Mouse (Mus musculus) cortical plate, adult 2 months (tissue): ENCODE measurements at regions not wholly inside any gene's neighbourhood (a gene's known extent, or its start where the extent isn't known, plus 50 kb on each side); places are given as distances from the start of the nearest gene placed in this dataset.

Experiments used
- H3K27ac ChIP-seq: fragments of 200-500 bp; 2 replicates; pipeline ENCODE4 v1.5.1; 2012; ENCODE audit warnings: low read length, control low read depth, inconsistent platforms; ENCODE audit not compliant: insufficient read depth
- H3K4me1 ChIP-seq: fragments of 200-500 bp; 2 replicates; pipeline ENCODE4 v1.6.1; 2011; ENCODE audit warnings: low read length; ENCODE audit not compliant: control insufficient read depth, insufficient read depth
- H3K4me3 ChIP-seq: fragments of 200-500 bp; 2 replicates; pipeline ENCODE4 v1.5.1; 2011; ENCODE audit warnings: mild to moderate bottlenecking, low read length, control low read depth; ENCODE audit not compliant: insufficient read depth
- CTCF ChIP-seq: fragments of 200-500 bp; IDR thresholded peaks from 2 replicates; pipeline ENCODE4 v1.5.1; 2011; ENCODE audit warnings: mild to moderate bottlenecking, control low read depth, low read length; ENCODE audit not compliant: insufficient read depth; ENCODE audit errors: extremely low read depth
- POLR2A ChIP-seq: fragments of 200-500 bp; IDR thresholded peaks from 2 replicates; pipeline ENCODE4 v1.6.1; 2011; ENCODE audit warnings: mild to moderate bottlenecking, low read length, control low read depth; ENCODE audit not compliant: insufficient read depth; ENCODE audit errors: extremely low read depth

- TF ChIP-seq CTCF (no peak), POLR2A (no peak)
- Histone ChIP-seq H3K4me3 (no peak overlapping the region), H3K4me1 (no peaks in the 10 kb centered on the region), H3K27ac (no peak overlapping the region)
Observed at GRCm38 (mm10) chr17:14578194-14578593, 115.8 kb downstream of the Thbs2 start.

- Histone ChIP-seq H3K27ac (no peak overlapping the region), H3K4me3 (no peak overlapping the region), H3K4me1 (no peaks in the 10 kb centered on the region)
- no peak for TF ChIP-seq POLR2A
- no peak for TF ChIP-seq CTCF
Observed at GRCm38 (mm10) chr17:14576159-14576558, 117.9 kb downstream of the Thbs2 start.

- Histone ChIP-seq H3K4me3 (no peak overlapping the region), H3K27ac (no peak overlapping the region), H3K4me1 (no peaks in the 10 kb centered on the region)
- no peak for TF ChIP-seq POLR2A
- TF ChIP-seq CTCF, result no peak
Observed at GRCm38 (mm10) chr17:14571143-14571542, 122.9 kb downstream of the Thbs2 start.

- no peak for TF ChIP-seq POLR2A
- no peak for TF ChIP-seq CTCF
- Histone ChIP-seq H3K4me3 (no peak overlapping the region), H3K4me1 (no peaks in the 10 kb centered on the region), H3K27ac (no peak overlapping the region)
Observed at GRCm38 (mm10) chr17:14570266-14570775, 123.7 kb downstream of the Thbs2 start.

DNA sequence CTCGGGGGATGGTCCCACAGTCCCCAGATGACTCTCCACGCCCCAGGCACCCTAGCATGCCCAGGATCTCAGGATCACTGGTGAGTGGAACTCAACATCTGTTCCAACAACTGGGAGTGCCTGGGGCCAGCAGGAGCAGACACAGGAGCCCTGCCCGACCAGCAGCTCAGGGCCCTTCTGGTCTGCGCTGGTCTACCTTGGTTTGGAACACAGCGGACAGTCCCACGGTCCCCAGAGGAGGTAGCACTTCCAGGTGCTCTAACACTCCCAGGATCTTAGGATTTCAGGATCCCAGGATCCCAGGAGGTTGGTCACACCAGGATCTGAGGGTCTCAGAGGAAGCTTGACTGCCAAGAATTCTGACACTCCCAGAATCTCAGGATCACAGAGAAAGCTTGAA lies 131.8 kb downstream of the Thbs2 start:
- TF ChIP-seq CTCF, result no peak
- Histone ChIP-seq H3K4me3 (no peak overlapping the region), H3K4me1 (no peaks in the 10 kb centered on the region), H3K27ac (no peak overlapping the region)

- H3K4me3 ChIP-seq, result no peak overlapping the region
- no peak overlapping the region for H3K27ac ChIP-seq
- peaks cover 3% of the 10 kb centered on the region; the same call in 1 of the 2 replicates for H3K4me1 ChIP-seq
- TF ChIP-seq CTCF, result no peak
- no peak for TF ChIP-seq POLR2A
Observed at GRCm38 (mm10) chr17:14557214-14557613, 136.8 kb downstream of the Thbs2 start.

DNA sequence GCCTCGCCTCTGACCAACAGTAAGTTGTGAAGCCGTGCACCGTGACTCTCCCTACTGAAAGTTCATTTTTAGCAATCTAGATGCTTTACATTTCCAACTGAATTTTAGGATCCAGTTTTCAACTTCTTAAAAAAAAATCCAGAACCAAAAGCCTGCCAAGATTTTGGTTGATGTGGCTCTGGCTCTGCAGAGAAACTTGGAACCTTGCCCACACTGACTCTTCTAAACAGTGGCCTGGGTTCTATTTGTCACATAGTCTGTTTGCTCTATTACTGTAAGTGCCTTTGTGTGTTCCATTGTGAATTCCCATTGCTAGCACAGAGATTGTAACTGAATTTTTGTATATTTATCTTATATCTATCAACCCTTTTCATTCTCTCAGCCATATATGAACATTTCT lies 140.8 kb downstream of the Thbs2 start:
- H3K27ac ChIP-seq, result no peak overlapping the region
- peaks cover 3% of the 10 kb centered on the region; the same call in 1 of the 2 replicates for H3K4me1 ChIP-seq
- H3K4me3 ChIP-seq, result no peak overlapping the region
- TF ChIP-seq CTCF (no peak), POLR2A (no peak)

DNA sequence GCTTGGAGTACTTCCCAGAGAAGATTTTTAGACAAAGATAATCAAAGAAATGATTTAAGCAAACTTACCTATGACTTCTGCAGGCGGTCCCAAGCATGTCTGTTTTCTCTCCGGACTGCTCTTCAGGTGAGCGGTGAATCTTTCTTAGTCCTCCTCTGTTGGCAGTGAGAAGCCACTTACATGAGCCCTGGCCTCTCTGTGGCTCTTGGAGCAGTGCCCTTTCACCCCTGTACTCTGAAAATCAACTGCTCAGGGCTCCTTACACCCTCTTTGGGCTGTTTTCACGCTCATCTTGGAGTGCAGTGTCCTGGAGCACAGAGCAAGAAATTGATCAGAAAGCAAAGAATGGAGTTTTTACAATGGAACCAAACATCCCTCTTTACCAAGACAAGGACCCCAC lies 142.0 kb downstream of the Thbs2 start:
- no peak overlapping the region for H3K27ac ChIP-seq
- peaks cover 3% of the 10 kb centered on the region; the same call in 1 of the 2 replicates for H3K4me1 ChIP-seq
- TF ChIP-seq POLR2A, result no peak
- no peak for TF ChIP-seq CTCF
- H3K4me3 ChIP-seq, result no peak overlapping the region

DNA sequence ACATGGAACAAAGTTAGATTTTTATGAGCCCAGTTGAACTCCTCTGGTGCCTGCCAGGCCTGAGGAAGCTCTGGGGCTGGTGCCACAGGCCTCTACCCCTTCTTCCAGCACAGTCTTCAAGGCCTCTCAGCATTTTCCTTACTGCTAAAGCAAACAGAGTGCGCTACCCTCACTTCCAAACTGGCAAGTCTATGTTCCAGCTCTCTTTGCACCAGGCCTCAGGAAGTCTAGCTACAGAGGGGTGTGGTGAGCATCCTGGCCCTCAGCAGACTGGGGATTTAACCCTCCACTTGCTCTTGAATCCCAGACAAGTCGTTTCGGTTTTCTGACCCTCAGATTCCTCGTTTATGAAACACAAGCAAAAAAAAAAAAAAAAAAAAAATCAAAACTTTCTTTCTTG lies 142.4 kb downstream of the Thbs2 start:
- TF ChIP-seq CTCF, result no peak
- TF ChIP-seq POLR2A, result no peak
- no peak overlapping the region for H3K27ac ChIP-seq
- no peak overlapping the region for H3K4me3 ChIP-seq
- peaks cover 3% of the 10 kb centered on the region; the same call in 1 of the 2 replicates for H3K4me1 ChIP-seq

GRCm38 (mm10) chr17:14545822-14546473 lies 148.1 kb downstream of the Thbs2 start:
- H3K4me3 ChIP-seq, result no peak overlapping the region
- H3K27ac ChIP-seq, result 0 out of 2 replicates have a peak overlapping the region, but pooled peaks have one; percentile 26
- H3K4me1 ChIP-seq, result peaks cover 1% of the 10 kb centered on the region; the same call in 1 of the 2 replicates
- TF ChIP-seq CTCF, result peak; percentile 68
- TF ChIP-seq POLR2A, result no peak
